Mouse (Mus musculus): ENCODE data around the gene Smad3.
A peak's percentile ranks its signal among the peaks of the same experiment; 100 is the strongest.

Gene Smad3

GRCm38 (mm10) chr9:63696463-63697105, 61.2 kb downstream of the Smad3 start:
- DNase-seq = no peak

- no peak for DNase-seq
Measured at GRCm38 (mm10) chr9:63691960-63692359, 65.8 kb downstream of the Smad3 start.

GRCm38 (mm10) chr9:63690511-63690910, 67.3 kb downstream of the Smad3 start:
- DNase-seq = no peak

GRCm38 (mm10) chr9:63687413-63688015, 70.3 kb downstream of the Smad3 start:
- DNase-seq = no peak

GRCm38 (mm10) chr9:63685352-63685751, 72.4 kb downstream of the Smad3 start:
- no peak for DNase-seq

GRCm38 (mm10) chr9:63684277-63684676, 73.5 kb downstream of the Smad3 start:
- peak; percentile 37 for DNase-seq

- DNase-seq = no peak
Measured at GRCm38 (mm10) chr9:63682943-63683342, 74.9 kb downstream of the Smad3 start.

- DNase-seq = no peak
Measured at GRCm38 (mm10) chr9:63682301-63682700, 75.5 kb downstream of the Smad3 start.

GRCm38 (mm10) chr9:63678076-63678475, 79.7 kb downstream of the Smad3 start:
- DNase-seq = no peak

GRCm38 (mm10) chr9:63677621-63678020, 80.2 kb downstream of the Smad3 start:
- no peak for DNase-seq

GRCm38 (mm10) chr9:63674613-63675012, 83.2 kb downstream of the Smad3 start:
- no peak for DNase-seq

GRCm38 (mm10) chr9:63673494-63673805, 84.3 kb downstream of the Smad3 start:
- DNase-seq = no peak

GRCm38 (mm10) chr9:63672797-63673493, 84.8 kb downstream of the Smad3 start:
- DNase-seq = no peak

- DNase-seq = no peak
Measured at GRCm38 (mm10) chr9:63669816-63670215, 88.0 kb downstream of the Smad3 start.

GRCm38 (mm10) chr9:63668621-63669020, 89.2 kb downstream of the Smad3 start:
- no peak for DNase-seq

GRCm38 (mm10) chr9:63667373-63667724, 90.4 kb downstream of the Smad3 start:
- DNase-seq = no peak

GRCm38 (mm10) chr9:63666612-63667372, 91.0 kb downstream of the Smad3 start:
- DNase-seq = no peak

GRCm38 (mm10) chr9:63664792-63665646, 92.8 kb downstream of the Smad3 start:
- no peak for DNase-seq

GRCm38 (mm10) chr9:63664300-63664745, 93.5 kb downstream of the Smad3 start:
- no peak for DNase-seq

- DNase-seq = no peak
Measured at GRCm38 (mm10) chr9:63663222-63663621, 94.6 kb downstream of the Smad3 start.

- DNase-seq = no peak
Measured at GRCm38 (mm10) chr9:63662759-63663158, 95.0 kb downstream of the Smad3 start.

GRCm38 (mm10) chr9:63660691-63661090, 97.1 kb downstream of the Smad3 start:
- no peak for DNase-seq

- DNase-seq = no peak
Measured at GRCm38 (mm10) chr9:63660061-63660460, 97.7 kb downstream of the Smad3 start.
